Mouse (Mus musculus): Measurements from ENCODE around the gene Slirp. TPM values are rescaled to one million over a fixed set of nuclear protein-coding genes. Genes with fewer than 3 reads are reported as not detected.

The Slirp gene
- 10 to 100 TPM; 54.1 to 85.4 TPM for polyA plus RNA-seq (2017; shearing (Covaris generic))

GRCm38 (mm10) chr12:87443700-87444122 lies at the start of gene Slirp, which contains the start of gene Alkbh1:
Gene Slirp, plus strand, starts transcription at chr12:87443896.
Gene Alkbh1, minus strand, starts transcription at chr12:87444017.

GRCm38 (mm10) chr12:87471964-87472786 lies 28.5 kb downstream of the Slirp start, which contains the start of gene Snw1:
Gene Snw1, minus strand, starts transcription at chr12:87472274.

DNA sequence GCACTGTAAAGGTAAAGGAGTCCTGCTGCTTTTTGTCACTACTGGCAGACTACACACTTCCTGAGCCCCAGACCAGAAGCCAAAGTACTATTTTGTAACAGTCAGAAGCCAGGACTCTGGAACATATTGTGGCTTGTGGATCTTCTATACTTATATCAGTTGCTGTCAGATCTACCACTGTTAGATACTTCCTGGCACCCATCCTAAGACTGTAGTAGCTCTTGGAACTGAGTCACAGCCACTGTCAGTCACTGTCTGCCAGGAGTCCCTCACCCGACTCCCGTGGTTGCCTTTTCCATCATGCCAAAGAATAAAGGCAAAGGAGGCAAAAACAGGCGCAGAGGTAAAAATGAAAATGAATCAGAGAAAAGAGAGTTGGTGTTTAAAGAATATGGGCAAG lies 50.7 kb downstream of the Slirp start, which contains the start of gene Gm5788:
TSS of gene Gm5788 (plus strand) at position 301 of the 400 bp plus-strand sequence.

Other genes starting within 250 kb of the Slirp start
- gene Samd15, start 244.2 kb upstream of the Slirp start, polyA plus RNA-seq (2017; shearing (Covaris generic)), result 1 to 10 TPM; 3.9 to 4.4 TPM
- gene Tmed8, start 243.4 kb upstream of the Slirp start, polyA plus RNA-seq (2017; shearing (Covaris generic)), result 1 to 10 TPM; 5.3 to 7.1 TPM
- gene Noxred1, start 205.2 kb upstream of the Slirp start, polyA plus RNA-seq (2017; shearing (Covaris generic)), result 1 to 10 TPM in 1 of 2 experiments, under 1 TPM in 1; 0.54 to 2.1 TPM
- 10 to 100 TPM; 24.6 to 35.4 TPM for gene Vipas39, start 177.6 kb upstream of the Slirp start, polyA plus RNA-seq (2017; shearing (Covaris generic))
- gene Ahsa1, start 177.4 kb upstream of the Slirp start, polyA plus RNA-seq (2017; shearing (Covaris generic)), result 100 to 1,000 TPM; 173 to 190 TPM
- gene Ism2, start 144.2 kb upstream of the Slirp start, polyA plus RNA-seq (2017; shearing (Covaris generic)), result under 1 TPM in 1 of 2 experiments, not detected in 1; 0.29 TPM
- 100 to 1,000 TPM; 146 to 161 TPM for gene Sptlc2, start 55.5 kb upstream of the Slirp start, polyA plus RNA-seq (2017; shearing (Covaris generic))
- gene Alkbh1, start 121 bp downstream of the Slirp start, polyA plus RNA-seq (2017; shearing (Covaris generic)), result 10 to 100 TPM; 65.2 to 78.9 TPM
- gene Snw1, start 28.4 kb downstream of the Slirp start, polyA plus RNA-seq (2017; shearing (Covaris generic)), result 100 to 1,000 TPM; 160 to 197 TPM
- gene Gm5788, start 50.8 kb downstream of the Slirp start, polyA plus RNA-seq (2017; shearing (Covaris generic)), result 1 to 10 TPM in 1 of 2 experiments, not detected in 1; 1.0 TPM
- 1 to 10 TPM in 1 of 2 experiments, under 1 TPM in 1; 0.28 to 2.2 TPM for gene Gm8300, start 70.4 kb downstream of the Slirp start, polyA plus RNA-seq (2017; shearing (Covaris generic))
- under 1 TPM in 1 of 2 experiments, not detected in 1; 0.71 TPM for gene Oog1, start 158.8 kb downstream of the Slirp start, polyA plus RNA-seq (2017; shearing (Covaris generic))
- under 1 TPM in 1 of 2 experiments, not detected in 1; 0.66 TPM for gene Gm4027, start 175.0 kb downstream of the Slirp start, polyA plus RNA-seq (2017; shearing (Covaris generic))
- gene Gm16381, start 200.7 kb downstream of the Slirp start, polyA plus RNA-seq (2017; shearing (Covaris generic)), result under 1 TPM in 1 of 2 experiments, not detected in 1; 0.99 TPM